Mouse (Mus musculus) adrenal gland, postnatal 36 days (tissue): Measurements from ENCODE around the gene Cox17. TPM values are rescaled to one million over a fixed set of nuclear protein-coding genes. Genes with fewer than 3 reads are reported as not detected.
A peak's percentile ranks its signal among the peaks of the same experiment; 100 is the strongest.

Experiments
- DNase-seq, 2 experiments: peaks; one replicate each; pipeline ENCODE4 v3.0.0; 2021; ENCODE audit warnings: mixed read lengths in 1 of 2
- total RNA-seq, 2 experiments: library from RNA; stranded (reverse); gene quantifications; 2 replicates each; pipeline ENCODE4 v1.2.3; 2021

Cox17 gene
- total RNA-seq, 2 experiments from 2014 or later = 288 to 296 TPM

- peak in 1 of 2 experiments; percentile 30 for DNase-seq
Measured at GRCm38 (mm10) chr16:38370633-38371374, 24.0 kb downstream of the Cox17 start.

DNA sequence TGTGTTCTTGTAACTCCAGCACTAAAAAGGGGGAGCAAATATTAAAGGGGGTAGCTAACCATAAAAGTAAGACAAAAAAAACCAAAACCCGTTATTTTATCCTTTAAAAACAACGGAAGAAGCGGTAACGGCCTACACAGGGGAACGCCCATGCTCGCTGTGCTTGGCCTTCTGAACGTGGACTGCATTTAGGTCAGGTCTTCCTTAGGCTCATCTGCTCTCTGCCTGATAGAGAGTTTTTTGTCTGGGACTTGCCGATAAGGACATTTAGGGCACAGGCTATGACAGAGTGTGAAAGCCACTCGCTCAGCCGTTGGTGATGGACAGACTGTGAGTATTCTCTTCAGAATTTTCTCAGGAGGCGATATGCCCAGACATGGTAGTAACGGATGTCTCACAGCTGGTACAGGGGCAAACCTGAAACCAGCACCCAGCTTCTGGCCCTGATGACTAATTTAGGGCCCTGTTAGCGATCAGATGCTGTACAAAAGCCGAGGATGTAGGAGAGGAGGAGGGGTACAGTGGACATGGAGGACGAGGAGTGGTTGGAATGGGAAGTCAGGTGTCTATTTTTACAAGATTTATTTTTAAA, 25.0 kb downstream of the Cox17 start:
- DNase-seq = no peak

- no peak for DNase-seq
Measured at GRCm38 (mm10) chr16:38372876-38373275, 26.1 kb downstream of the Cox17 start.

GRCm38 (mm10) chr16:38373439-38373838, 26.6 kb downstream of the Cox17 start:
- no peak for DNase-seq

- no peak for DNase-seq
Measured at GRCm38 (mm10) chr16:38373941-38374340, 27.1 kb downstream of the Cox17 start.

GRCm38 (mm10) chr16:38374379-38375140, 27.8 kb downstream of the Cox17 start:
- DNase-seq = no peak

DNA sequence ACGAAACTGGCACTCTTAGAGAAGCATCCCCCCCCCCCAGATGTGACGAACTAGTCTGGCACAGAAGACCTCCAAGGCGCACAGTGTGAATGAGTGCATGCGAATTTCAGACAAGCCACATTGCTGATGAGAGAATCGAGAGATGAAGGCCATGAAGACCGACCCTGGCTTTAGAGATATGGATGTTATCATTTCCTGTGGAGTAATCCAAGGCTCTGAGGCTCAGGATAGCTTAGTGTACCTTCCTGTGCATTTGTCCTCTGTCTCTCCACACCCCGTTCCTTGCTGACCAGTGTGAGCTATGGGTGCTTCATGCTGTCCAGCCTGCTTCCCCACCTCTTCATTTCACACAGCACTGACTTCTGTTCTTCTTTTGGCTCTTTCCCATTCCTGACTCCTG, 28.4 kb downstream of the Cox17 start:
- DNase-seq = no peak

DNA sequence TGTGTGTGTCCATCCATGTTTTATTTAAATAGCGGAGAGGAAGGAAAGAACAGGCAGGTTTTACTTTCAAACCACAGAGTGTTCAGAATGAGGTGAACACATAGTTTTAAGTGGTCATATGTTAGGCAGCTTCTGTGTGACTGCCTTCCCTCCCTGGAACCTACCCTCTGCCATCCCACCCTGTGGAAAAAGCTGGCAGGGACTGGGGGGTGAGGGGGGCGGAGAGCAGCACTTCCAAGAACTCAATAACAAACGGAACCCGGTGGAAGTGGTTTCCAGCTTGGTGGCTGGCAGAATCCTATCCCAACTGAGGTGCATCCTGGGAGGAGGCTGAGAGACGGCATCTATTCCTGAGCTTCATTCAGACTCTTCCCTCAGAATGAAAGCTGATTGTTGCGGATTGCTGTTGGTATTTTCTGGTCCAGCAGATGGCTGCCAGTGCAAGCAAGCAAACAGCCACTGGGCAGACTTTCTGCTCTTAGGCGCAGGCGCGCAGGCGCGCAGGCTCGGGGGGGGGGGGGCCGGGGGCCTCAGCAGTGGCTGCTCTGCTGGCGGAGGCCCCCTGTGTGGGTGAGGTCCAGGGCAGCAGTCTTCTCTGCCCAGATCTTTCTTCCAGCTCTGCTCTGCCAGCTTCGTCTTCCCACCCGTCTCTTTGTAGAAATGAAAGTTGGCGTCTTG, 29.5 kb downstream of the Cox17 start:
- peak; percentile 57 to 68 for DNase-seq

- DNase-seq = no peak
Measured at GRCm38 (mm10) chr16:38376841-38377249, 30.1 kb downstream of the Cox17 start.

GRCm38 (mm10) chr16:38377546-38377945, 30.8 kb downstream of the Cox17 start:
- no peak for DNase-seq

DNA sequence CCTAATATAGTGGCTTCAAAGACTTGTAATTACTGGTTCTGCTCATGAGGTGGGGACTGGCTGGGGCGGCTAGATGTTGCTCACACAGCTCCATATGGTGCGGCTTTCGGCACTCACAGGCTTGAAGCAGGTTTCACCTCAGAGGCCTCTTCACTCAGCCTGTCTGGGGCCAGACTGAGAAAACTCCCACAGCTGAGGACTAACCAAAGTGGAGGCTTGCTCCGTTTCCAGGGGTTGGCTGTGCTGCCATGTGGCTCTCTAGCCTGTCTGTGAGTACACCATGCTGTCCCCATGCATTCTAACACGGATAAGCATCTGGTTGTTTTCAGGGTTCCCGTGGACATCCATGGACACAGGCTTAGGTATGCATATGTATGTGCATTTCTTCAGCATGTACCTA, 31.8 kb downstream of the Cox17 start:
- no peak for DNase-seq

DNA sequence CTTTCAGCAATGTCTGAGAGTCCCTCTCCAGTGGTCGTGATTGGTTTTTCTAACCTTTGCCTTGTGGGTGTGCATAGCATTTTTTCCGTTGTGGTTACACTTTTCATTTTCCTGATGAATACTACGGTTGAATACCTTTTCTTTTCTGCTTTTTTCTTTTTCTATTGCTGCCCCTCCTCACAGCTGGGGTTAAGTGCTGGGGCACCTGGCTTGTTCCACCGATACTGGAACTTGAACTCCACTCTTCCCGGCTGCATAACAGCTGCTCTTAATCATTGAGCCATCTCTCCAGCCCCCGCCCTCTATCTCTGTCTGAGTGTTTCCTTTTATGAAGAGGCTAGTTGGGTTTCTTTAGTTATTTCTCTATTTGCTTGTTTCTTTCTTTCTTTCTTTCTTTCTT, 32.3 kb downstream of the Cox17 start:
- DNase-seq = no peak

DNA sequence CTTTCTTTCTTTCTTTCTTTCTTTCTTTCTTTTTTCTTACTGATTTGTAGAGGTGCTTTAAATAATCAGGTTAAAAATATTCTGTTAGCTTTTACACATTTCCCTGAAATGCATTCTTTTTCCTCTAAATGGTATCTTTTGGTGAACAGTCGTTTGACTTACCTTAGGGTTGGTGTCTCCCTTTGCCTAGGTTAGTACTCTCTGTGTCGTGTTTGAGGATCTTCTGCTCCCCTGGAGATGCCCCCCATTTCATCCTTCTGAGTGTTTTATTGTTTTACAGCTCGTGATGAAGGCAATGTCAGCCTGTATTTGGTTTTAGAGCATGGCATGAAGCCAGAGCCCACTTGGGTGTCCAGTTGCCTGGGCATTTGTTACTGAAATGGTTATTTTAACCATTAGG, 32.7 kb downstream of the Cox17 start:
- DNase-seq = no peak

DNA sequence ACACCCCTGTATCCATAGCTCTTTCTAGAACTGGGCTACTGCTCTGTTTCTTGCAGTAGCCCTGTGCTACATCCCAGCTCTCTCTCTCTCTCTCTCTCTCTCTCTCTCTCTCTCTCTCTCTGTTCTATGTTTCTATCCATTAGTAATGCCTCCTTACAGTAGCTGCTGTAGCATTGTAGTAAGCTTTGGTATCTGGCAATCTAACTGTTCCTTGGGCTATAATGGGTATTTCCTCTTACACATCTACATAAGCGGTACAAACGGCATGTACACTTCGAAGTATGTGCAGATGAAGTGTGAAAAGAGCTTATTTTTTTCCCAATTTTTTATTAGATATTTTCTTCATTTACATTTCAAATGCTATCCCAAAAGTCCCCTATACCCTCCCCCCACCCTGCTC, 33.1 kb downstream of the Cox17 start:
- no peak for DNase-seq

- DNase-seq = no peak
Measured at GRCm38 (mm10) chr16:38383683-38384082, 36.9 kb downstream of the Cox17 start.

- DNase-seq = no peak
Measured at GRCm38 (mm10) chr16:38385184-38385634, 38.4 kb downstream of the Cox17 start.

- no peak for DNase-seq
Measured at GRCm38 (mm10) chr16:38385700-38386099, 38.9 kb downstream of the Cox17 start.

DNA sequence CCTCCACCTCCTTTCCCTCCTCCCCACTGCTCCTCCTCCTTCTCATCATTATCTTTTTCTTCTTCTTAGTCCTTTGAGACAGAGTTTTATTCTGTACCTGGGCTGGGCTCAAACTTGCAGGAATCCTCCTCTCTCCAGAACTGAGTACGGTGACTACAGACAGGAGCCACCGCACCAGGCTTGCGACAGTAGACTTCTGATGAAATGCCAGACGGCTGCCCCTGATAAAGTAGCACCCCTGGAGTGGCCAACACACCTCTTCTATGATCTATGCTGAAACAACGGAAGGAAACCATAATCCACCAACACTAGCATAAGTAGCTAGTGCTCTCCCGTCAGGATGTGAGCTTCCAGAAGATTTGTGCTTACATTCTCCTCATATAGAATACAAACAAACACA, 40.6 kb downstream of the Cox17 start:
- DNase-seq = no peak

DNA sequence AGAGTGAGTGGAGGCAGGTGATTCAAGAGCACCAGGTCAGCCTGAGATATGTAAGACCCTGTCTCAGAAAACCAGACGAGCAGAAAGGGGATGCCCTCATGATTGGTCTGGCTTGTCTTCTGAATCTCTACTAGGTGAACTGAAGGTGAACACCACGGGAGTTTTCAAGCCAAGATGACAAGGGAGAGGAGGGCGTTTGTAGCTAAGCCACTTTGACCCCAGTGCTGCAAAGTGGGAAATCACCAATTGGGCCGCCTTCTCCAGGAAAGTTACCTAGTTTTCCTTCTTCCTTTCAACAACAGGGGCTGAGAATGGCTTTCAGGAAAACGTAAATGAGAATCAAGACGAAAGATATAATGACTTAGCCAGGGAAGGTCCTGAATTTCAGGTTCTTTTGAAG, 42.0 kb downstream of the Cox17 start:
- DNase-seq = no peak

DNA sequence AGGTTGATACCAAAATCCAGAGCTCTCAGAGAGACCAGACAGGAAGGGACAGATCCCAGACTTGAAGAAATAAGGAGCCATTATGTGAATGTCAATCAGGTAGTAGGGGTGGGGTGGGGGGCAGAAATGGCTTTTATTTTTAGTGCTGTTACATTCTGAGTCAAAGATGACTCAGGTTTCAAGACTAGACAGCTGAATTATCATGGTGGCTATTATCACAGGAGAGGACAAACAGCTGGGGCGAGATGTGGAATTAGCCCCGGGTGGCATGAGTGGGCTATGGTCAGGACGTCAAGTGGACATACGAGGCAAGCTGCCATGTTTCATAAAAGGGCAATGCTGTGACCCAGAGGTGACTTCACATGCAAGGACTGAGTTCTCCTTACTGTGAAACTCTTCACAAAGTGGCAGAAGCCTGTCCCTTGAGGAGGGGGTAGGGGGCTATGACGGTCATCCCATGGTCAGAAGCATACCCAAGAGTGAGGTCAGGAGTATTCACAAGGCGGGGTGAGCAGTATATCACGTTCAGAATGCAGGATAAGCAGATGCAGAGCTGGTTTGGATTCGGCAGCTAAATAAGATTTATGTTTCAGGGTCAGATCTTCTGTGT, 42.6 kb downstream of the Cox17 start:
- no peak for DNase-seq

- no peak for DNase-seq
Measured at GRCm38 (mm10) chr16:38390322-38390721, 43.5 kb downstream of the Cox17 start.
